Mouse (Mus musculus): Measurements from ENCODE around the gene Hoxc8.

GRCm38 (mm10) chr15:102984521-102984920, 5.9 kb upstream of the Hoxc8 start:
- TF ChIP-seq CTCF (IDR thresholded peaks at IDR 0.05; ENCODE audit: extremely low read depth, insufficient read length, insufficient replicate concordance, low read depth, low read length) = no peak
- TF ChIP-seq POLR2A (IDR thresholded peaks at IDR 0.05; ENCODE audit: low read depth, low read length) = no peak
